Mouse (Mus musculus): ENCODE measurements around the gene Mapkap1. TPM values are rescaled to one million over a fixed set of nuclear protein-coding genes. Genes with fewer than 3 reads are reported as not detected.

Mapkap1 gene
- polyA plus RNA-seq, 1 experiment from 2014 or later: 25.9 TPM

GRCm38 (mm10) chr2:34600734-34601133, 194.2 kb downstream of the Mapkap1 start:
- no peak overlapping the region for H3K9ac ChIP-seq (ENCODE audit: low read depth, low read length)
- 38% methylated on average over 7 of the region's 7 CpGs for WGBS (ENCODE audit: insufficient replicate concordance)

GRCm38 (mm10) chr2:34602111-34602541, 195.6 kb downstream of the Mapkap1 start:
- H3K36me3 ChIP-seq (ENCODE audit: control insufficient read depth, insufficient read depth): no peaks in the 10 kb centered on the region
- no peak overlapping the region for H3K9ac ChIP-seq (ENCODE audit: low read depth, low read length)
- no peaks in the 10 kb centered on the region for H3K27me3 ChIP-seq (ENCODE audit: control insufficient read depth, insufficient read depth, low read depth, low read length)
- no peaks in the 10 kb centered on the region for H3K9me3 ChIP-seq (replicated peaks; ENCODE audit: control insufficient read depth, low read length)
- no peak for ATAC-seq (ENCODE audit: low read depth)
- no peak overlapping the region for H3K27ac ChIP-seq (ENCODE audit: low read length)
- H3K4me1 ChIP-seq (ENCODE audit: control insufficient read depth, low read depth, low read length): no peaks in the 10 kb centered on the region
- WGBS (ENCODE audit: insufficient replicate concordance): 68% methylated on average over 8 of the region's 8 CpGs
- H3K4me2 ChIP-seq (ENCODE audit: low read depth, low read length): no peak overlapping the region
- H3K4me3 ChIP-seq (ENCODE audit: low read depth, low read length): no peak overlapping the region

More at GRCm38 (mm10) chr2:34600734-34601133, 194.2 kb downstream of the Mapkap1 start:
- Histone ChIP-seq H3K4me1 (ENCODE audit: control insufficient read depth, low read depth, low read length) (no peaks in the 10 kb centered on the region), H3K27me3 (ENCODE audit: control insufficient read depth, insufficient read depth, low read depth, low read length) (no peaks in the 10 kb centered on the region), H3K4me3 (ENCODE audit: low read depth, low read length) (no peak overlapping the region), H3K4me2 (ENCODE audit: low read depth, low read length) (no peak overlapping the region), H3K27ac (ENCODE audit: low read length) (no peak overlapping the region), H3K36me3 (ENCODE audit: control insufficient read depth, insufficient read depth) (no peaks in the 10 kb centered on the region), H3K9me3 (replicated peaks; ENCODE audit: control insufficient read depth, low read length) (no peaks in the 10 kb centered on the region)
- no peak for ATAC-seq (ENCODE audit: low read depth)

GRCm38 (mm10) chr2:34602896-34603295, 196.3 kb downstream of the Mapkap1 start:
- Histone ChIP-seq H3K4me1 (ENCODE audit: control insufficient read depth, low read depth, low read length) (no peaks in the 10 kb centered on the region), H3K4me2 (ENCODE audit: low read depth, low read length) (no peak overlapping the region), H3K9ac (ENCODE audit: low read depth, low read length) (no peak overlapping the region), H3K27ac (ENCODE audit: low read length) (no peak overlapping the region), H3K9me3 (replicated peaks; ENCODE audit: control insufficient read depth, low read length) (no peaks in the 10 kb centered on the region), H3K27me3 (ENCODE audit: control insufficient read depth, insufficient read depth, low read depth, low read length) (no peaks in the 10 kb centered on the region), H3K36me3 (ENCODE audit: control insufficient read depth, insufficient read depth) (no peaks in the 10 kb centered on the region), H3K4me3 (ENCODE audit: low read depth, low read length) (no peak overlapping the region)
- no peak for ATAC-seq (ENCODE audit: low read depth)
- 73% methylated on average over 3 of the region's 3 CpGs for WGBS (ENCODE audit: insufficient replicate concordance)

- H3K9ac ChIP-seq (ENCODE audit: low read depth, low read length): no peak overlapping the region
- no peak overlapping the region for H3K4me2 ChIP-seq (ENCODE audit: low read depth, low read length)
- no peaks in the 10 kb centered on the region for H3K4me1 ChIP-seq (ENCODE audit: control insufficient read depth, low read depth, low read length)
- WGBS (ENCODE audit: insufficient replicate concordance): 75% methylated on average over 14 of the region's 14 CpGs
- no peak for ATAC-seq (ENCODE audit: low read depth)
- H3K9me3 ChIP-seq (replicated peaks; ENCODE audit: control insufficient read depth, low read length): no peaks in the 10 kb centered on the region
- H3K36me3 ChIP-seq (ENCODE audit: control insufficient read depth, insufficient read depth): no peaks in the 10 kb centered on the region
- no peaks in the 10 kb centered on the region for H3K27me3 ChIP-seq (ENCODE audit: control insufficient read depth, insufficient read depth, low read depth, low read length)
- no peak overlapping the region for H3K27ac ChIP-seq (ENCODE audit: low read length)
- H3K4me3 ChIP-seq (ENCODE audit: low read depth, low read length): no peak overlapping the region
Measured at GRCm38 (mm10) chr2:34603653-34604214, 197.2 kb downstream of the Mapkap1 start.

GRCm38 (mm10) chr2:34605040-34605439, 198.5 kb downstream of the Mapkap1 start:
- H3K4me1 ChIP-seq (ENCODE audit: control insufficient read depth, low read depth, low read length): no peaks in the 10 kb centered on the region
- no peak overlapping the region for H3K27ac ChIP-seq (ENCODE audit: low read length)
- 69% methylated on average over 3 of the region's 3 CpGs for WGBS (ENCODE audit: insufficient replicate concordance)
- no peaks in the 10 kb centered on the region; the same call in 1 of the 2 replicates for H3K36me3 ChIP-seq (ENCODE audit: control insufficient read depth, insufficient read depth)
- H3K9me3 ChIP-seq (replicated peaks; ENCODE audit: control insufficient read depth, low read length): no peaks in the 10 kb centered on the region
- no peaks in the 10 kb centered on the region for H3K27me3 ChIP-seq (ENCODE audit: control insufficient read depth, insufficient read depth, low read depth, low read length)
- no peak overlapping the region for H3K4me3 ChIP-seq (ENCODE audit: low read depth, low read length)
- no peak for ATAC-seq (ENCODE audit: low read depth)
- no peak overlapping the region for H3K9ac ChIP-seq (ENCODE audit: low read depth, low read length)
- H3K4me2 ChIP-seq (ENCODE audit: low read depth, low read length): no peak overlapping the region

GRCm38 (mm10) chr2:34608917-34609316, 202.3 kb downstream of the Mapkap1 start:
- Histone ChIP-seq H3K4me3 (ENCODE audit: low read depth, low read length) (no peak overlapping the region), H3K9ac (ENCODE audit: low read depth, low read length) (no peak overlapping the region), H3K9me3 (replicated peaks; ENCODE audit: control insufficient read depth, low read length) (no peaks in the 10 kb centered on the region), H3K36me3 (ENCODE audit: control insufficient read depth, insufficient read depth) (no peaks in the 10 kb centered on the region; the same call in 1 of the 2 replicates), H3K27ac (ENCODE audit: low read length) (no peak overlapping the region), H3K4me2 (ENCODE audit: low read depth, low read length) (no peak overlapping the region), H3K4me1 (ENCODE audit: control insufficient read depth, low read depth, low read length) (no peaks in the 10 kb centered on the region), H3K27me3 (ENCODE audit: control insufficient read depth, insufficient read depth, low read depth, low read length) (no peaks in the 10 kb centered on the region)
- ATAC-seq (ENCODE audit: low read depth): no peak
- WGBS (ENCODE audit: insufficient replicate concordance): 72% methylated on average over 3 of the region's 3 CpGs

GRCm38 (mm10) chr2:34609516-34609915, 202.9 kb downstream of the Mapkap1 start:
- Histone ChIP-seq H3K27ac (ENCODE audit: low read length) (no peak overlapping the region), H3K27me3 (ENCODE audit: control insufficient read depth, insufficient read depth, low read depth, low read length) (no peaks in the 10 kb centered on the region), H3K4me1 (ENCODE audit: control insufficient read depth, low read depth, low read length) (no peaks in the 10 kb centered on the region), H3K36me3 (ENCODE audit: control insufficient read depth, insufficient read depth) (no peaks in the 10 kb centered on the region; the same call in 1 of the 2 replicates), H3K4me2 (ENCODE audit: low read depth, low read length) (no peak overlapping the region), H3K4me3 (ENCODE audit: low read depth, low read length) (no peak overlapping the region), H3K9ac (ENCODE audit: low read depth, low read length) (no peak overlapping the region), H3K9me3 (replicated peaks; ENCODE audit: control insufficient read depth, low read length) (no peaks in the 10 kb centered on the region)
- 72% methylated on average over 4 of the region's 4 CpGs for WGBS (ENCODE audit: insufficient replicate concordance)
- ATAC-seq (ENCODE audit: low read depth): no peak

GRCm38 (mm10) chr2:34620778-34621415, 214.3 kb downstream of the Mapkap1 start:
- ATAC-seq (ENCODE audit: low read depth): no peak
- Histone ChIP-seq H3K9ac (ENCODE audit: low read depth, low read length) (no peak overlapping the region), H3K4me2 (ENCODE audit: low read depth, low read length) (no peak overlapping the region), H3K27me3 (ENCODE audit: control insufficient read depth, insufficient read depth, low read depth, low read length) (no peaks in the 10 kb centered on the region), H3K4me1 (ENCODE audit: control insufficient read depth, low read depth, low read length) (no peaks in the 10 kb centered on the region), H3K27ac (ENCODE audit: low read length) (no peak overlapping the region), H3K36me3 (ENCODE audit: control insufficient read depth, insufficient read depth) (no peaks in the 10 kb centered on the region), H3K4me3 (ENCODE audit: low read depth, low read length) (no peak overlapping the region), H3K9me3 (replicated peaks; ENCODE audit: control insufficient read depth, low read length) (no peaks in the 10 kb centered on the region)
- 76% methylated on average over 10 of the region's 10 CpGs for WGBS (ENCODE audit: insufficient replicate concordance)

- H3K36me3 ChIP-seq (ENCODE audit: control insufficient read depth, insufficient read depth): no peaks in the 10 kb centered on the region
- 74% methylated on average over 8 of the region's 8 CpGs for WGBS (ENCODE audit: insufficient replicate concordance)
- no peak overlapping the region for H3K9ac ChIP-seq (ENCODE audit: low read depth, low read length)
- H3K4me1 ChIP-seq (ENCODE audit: control insufficient read depth, low read depth, low read length): no peaks in the 10 kb centered on the region
- H3K4me2 ChIP-seq (ENCODE audit: low read depth, low read length): no peak overlapping the region
- no peaks in the 10 kb centered on the region for H3K27me3 ChIP-seq (ENCODE audit: control insufficient read depth, insufficient read depth, low read depth, low read length)
- no peak overlapping the region for H3K27ac ChIP-seq (ENCODE audit: low read length)
- H3K4me3 ChIP-seq (ENCODE audit: low read depth, low read length): no peak overlapping the region
- H3K9me3 ChIP-seq (replicated peaks; ENCODE audit: control insufficient read depth, low read length): no peaks in the 10 kb centered on the region
- no peak for ATAC-seq (ENCODE audit: low read depth)
Measured at GRCm38 (mm10) chr2:34621485-34621884, 214.9 kb downstream of the Mapkap1 start.
